Mouse (Mus musculus) embryonic stem cell, embryonic (primary cell): ENCODE measurements around the gene Synj2.

ENCODE experiments used
- CTCF ChIA-PET, 4 experiments: fragments of 300-600 bp in 2 of 4; fragments of 350-600 bp in 2 of 4; sonication (Branson Sonifier 250); formaldehyde crosslinking; loops; one replicate each; lab custom pipeline; 2022; ENCODE audit warnings: inconsistent platforms in 2 of 4; lab: Charles Lee
- POLR2A ChIA-PET, 4 experiments: fragments of 300-600 bp in 2 of 4; fragments of 350-600 bp in 2 of 4; sonication (Branson Sonifier 250); formaldehyde crosslinking; loops; one replicate each; lab custom pipeline; 2022; ENCODE audit warnings: antibody characterized with exemption in 4 of 4, inconsistent platforms in 1 of 4; lab: Charles Lee

Gene Synj2

GRCm38 (mm10) chr17:5957097-5957496, 16.0 kb downstream of the Synj2 start:
- POLR2A ChIA-PET: interaction anchor here in 2 of 4 experiments (0.9 to 1.8 kb wide), 3 partner anchors 9 to 22 kb away, joined by 4 to 5 read pairs (median 5); no protein-coding TSS in a partner anchor
- CTCF ChIA-PET: interaction anchor here in 1 of 4 experiments (0.9 kb wide), 1 partner anchor 162 kb away, joined by 3 read pairs; no protein-coding TSS in a partner anchor

- ChIA-PET CTCF (interaction anchor here in 1 of 4 experiments (0.6 to 1.0 kb wide), 2 partner anchors 18 to 67 kb away, joined by 3 read pairs; no protein-coding TSS in a partner anchor), POLR2A (interaction anchor here in 3 of 4 experiments (0.6 to 2.0 kb wide), 10 partner anchors 8 to 200 kb away, joined by 3 to 11 read pairs (median 4); partner anchors contain the start of genes Gtf2h5 (in 1 of the 3) and Serac1 (in 1 of the 3))
Measured at GRCm38 (mm10) chr17:5958229-5958628, 17.1 kb downstream of the Synj2 start.

GRCm38 (mm10) chr17:5958636-5959035, 17.6 kb downstream of the Synj2 start:
- CTCF ChIA-PET: interaction anchor here in 1 of 4 experiments (0.6 to 1.5 kb wide), 3 partner anchors 18 to 68 kb away, joined by 3 to 4 read pairs (median 3); no protein-coding TSS in a partner anchor

DNA sequence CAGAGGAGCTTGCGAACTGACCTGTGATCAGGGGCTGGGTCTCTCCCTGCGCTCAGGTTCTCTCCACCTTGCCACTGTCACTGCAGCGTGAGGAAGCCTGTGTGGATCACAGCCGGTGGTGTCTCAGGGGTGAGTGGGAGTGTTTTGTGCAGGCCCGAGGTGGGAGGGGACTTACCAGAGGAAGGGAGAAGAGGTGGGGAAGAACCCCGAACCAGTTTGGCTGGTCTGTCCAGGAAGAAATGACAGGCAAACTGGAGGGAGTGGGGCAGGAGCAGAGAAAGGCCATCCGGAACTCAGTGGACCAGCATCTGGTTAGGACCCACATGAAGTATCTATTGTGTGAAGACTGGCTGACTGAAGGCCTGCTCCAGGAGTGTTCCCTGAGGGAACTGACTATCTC, 18.0 kb downstream of the Synj2 start:
- CTCF ChIA-PET: interaction anchor here in 1 of 4 experiments (1.0 to 1.5 kb wide), 2 partner anchors 19 to 68 kb away, joined by 3 to 4 read pairs; no protein-coding TSS in a partner anchor
- POLR2A ChIA-PET: interaction anchor here in 3 of 4 experiments (1.0 to 2.0 kb wide), 8 partner anchors 10 to 120 kb away, joined by 3 to 11 read pairs (median 4); partner anchors contain the start of genes Gtf2h5 (in 1 of the 3) and Serac1 (in 1 of the 3)

More at GRCm38 (mm10) chr17:5958636-5959035, 17.6 kb downstream of the Synj2 start:
- POLR2A ChIA-PET: interaction anchor here in 3 of 4 experiments (0.6 to 2.0 kb wide), 10 partner anchors 9 to 200 kb away, joined by 3 to 11 read pairs (median 4); partner anchors contain the start of genes Gtf2h5 (in 1 of the 3) and Serac1 (in 1 of the 3)

DNA sequence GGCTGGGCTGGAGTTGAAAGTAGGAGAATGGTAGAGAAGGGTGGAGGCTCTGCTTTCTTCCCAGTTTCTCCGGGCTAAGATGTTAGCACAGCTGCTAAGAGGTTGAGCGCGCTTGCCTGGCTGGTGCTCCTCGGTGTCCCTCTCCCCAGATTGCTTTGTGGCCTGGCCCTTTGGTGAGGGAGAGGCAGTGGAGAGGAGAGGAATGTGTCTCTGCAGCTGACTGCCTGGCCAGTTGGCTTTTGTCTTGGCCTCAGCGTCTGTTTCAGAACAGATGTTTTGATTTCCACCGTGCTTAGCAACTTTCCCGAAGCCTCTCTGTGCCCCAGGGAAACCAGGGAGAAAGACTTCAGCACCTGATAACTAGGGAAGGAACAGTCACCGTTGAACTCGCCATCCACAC, 18.7 kb downstream of the Synj2 start:
- POLR2A ChIA-PET: interaction anchor here in 2 of 4 experiments (1.0 to 2.0 kb wide), 4 partner anchors 9 to 24 kb away, joined by 3 to 11 read pairs (median 3); no protein-coding TSS in a partner anchor
- CTCF ChIA-PET: interaction anchor here in 1 of 4 experiments (1.5 kb wide), 1 partner anchor 18 kb away, joined by 4 read pairs; no protein-coding TSS in a partner anchor

GRCm38 (mm10) chr17:5963766-5964165, 22.7 kb downstream of the Synj2 start:
- POLR2A ChIA-PET: interaction anchor here in 2 of 4 experiments (1.0 to 1.1 kb wide), 2 partner anchors 12 kb away, joined by 3 read pairs; no protein-coding TSS in a partner anchor
- CTCF ChIA-PET: no interaction called here

DNA sequence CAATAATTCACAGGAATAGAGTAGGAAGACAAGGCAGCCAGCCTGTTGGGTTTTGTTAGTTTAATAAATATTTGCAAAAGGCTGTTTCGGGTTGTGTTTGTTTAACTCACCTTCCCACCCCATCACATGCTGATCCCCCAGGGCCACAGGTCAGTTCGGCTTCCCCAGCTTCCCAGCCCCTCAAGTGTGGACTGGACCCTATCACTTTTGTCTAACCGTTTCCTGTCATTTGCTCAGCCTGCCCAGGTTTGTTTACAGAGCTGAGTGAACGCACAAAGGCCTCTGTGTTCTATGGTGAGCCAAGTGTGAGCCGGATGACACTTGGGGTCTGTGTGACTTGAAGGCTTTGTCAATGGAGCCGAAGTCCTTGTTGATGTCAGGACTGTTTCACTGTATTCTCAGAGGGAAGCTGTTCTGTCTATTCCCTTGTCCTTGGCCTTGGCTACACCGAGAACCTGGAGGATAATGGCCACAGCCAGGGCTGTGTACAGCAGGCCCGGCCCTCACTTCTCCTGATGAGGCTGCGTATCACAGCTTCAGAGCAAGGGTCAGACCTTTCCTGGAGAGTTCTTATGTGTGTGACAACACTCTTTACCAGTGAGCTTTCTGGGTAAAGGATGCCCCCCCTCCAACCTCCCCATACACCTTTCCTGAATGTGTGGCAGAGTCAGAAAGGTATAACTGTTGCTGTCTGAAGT, 24.2 kb downstream of the Synj2 start:
- CTCF ChIA-PET: interaction anchor here in 1 of 4 experiments (0.6 kb wide), 1 partner anchor 250 kb away, joined by 3 read pairs; no protein-coding TSS in a partner anchor

DNA sequence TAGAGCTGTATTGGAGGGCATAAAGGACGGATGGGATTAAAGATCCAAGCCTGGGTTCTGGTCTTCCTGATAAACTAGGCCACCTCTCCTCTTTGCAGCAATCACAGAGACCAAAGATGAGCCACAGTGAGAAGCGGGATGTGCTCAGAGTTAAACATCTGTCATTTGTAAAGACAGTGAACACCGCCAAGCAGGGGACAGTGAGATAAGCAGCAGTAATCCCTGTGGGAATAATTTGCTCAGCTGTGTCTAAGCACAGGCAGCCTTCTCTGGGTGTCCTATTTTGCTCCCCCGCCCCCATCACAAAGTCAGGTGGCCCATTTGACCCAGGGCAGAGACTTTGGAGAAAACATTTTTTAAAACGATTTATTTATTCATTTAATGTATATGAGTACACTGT, 25.6 kb downstream of the Synj2 start:
- ChIA-PET POLR2A (interaction anchor here in 3 of 4 experiments (0.8 to 1.7 kb wide), 3 partner anchors 9 to 113 kb away, joined by 3 to 5 read pairs (median 4); partner anchors contain the start of genes Gtf2h5 (in 1 of the 3) and Serac1 (in 1 of the 3)), CTCF (interaction anchor here in 1 of 4 experiments (0.7 to 1.1 kb wide), 2 partner anchors 9 to 12 kb away, joined by 3 read pairs; no protein-coding TSS in a partner anchor)

More for the DNA sequence above, 24.2 kb downstream of the Synj2 start:
- POLR2A ChIA-PET: interaction anchor here in 1 of 4 experiments (0.6 to 1.7 kb wide), 3 partner anchors 8 to 1521 kb away, joined by 5 read pairs; no protein-coding TSS in a partner anchor

- POLR2A ChIA-PET: interaction anchor here in 2 of 4 experiments (0.7 to 2.9 kb wide), 9 partner anchors 8 to 129 kb away, joined by 3 to 14 read pairs (median 3); partner anchors contain the start of genes Gtf2h5 (in 1 of the 2) and Serac1 (in 1 of the 2)
- CTCF ChIA-PET: interaction anchor here in 2 of 4 experiments (1.1 to 1.2 kb wide), 2 partner anchors 34 to 37 kb away, joined by 3 read pairs; no protein-coding TSS in a partner anchor
Measured at GRCm38 (mm10) chr17:5968562-5968961, 27.5 kb downstream of the Synj2 start.

DNA sequence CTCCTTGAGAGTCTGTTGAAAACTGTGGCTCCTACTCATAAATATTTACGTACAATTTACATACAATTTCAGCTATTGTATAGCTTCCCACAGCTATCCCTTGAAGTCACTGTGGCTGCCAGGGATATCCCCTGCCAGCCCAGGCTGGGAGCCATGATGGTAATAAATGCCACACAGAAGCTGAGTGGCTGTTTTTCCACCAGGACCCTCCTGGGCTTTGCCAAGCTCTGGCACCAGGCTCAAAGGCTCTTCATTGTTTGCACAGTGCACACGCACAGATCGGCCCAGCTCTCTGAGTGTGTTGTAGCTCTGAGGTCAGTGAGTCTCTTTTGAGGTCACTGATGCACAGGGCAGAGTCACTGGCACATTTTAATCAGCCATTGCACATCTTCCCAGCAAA, 28.2 kb downstream of the Synj2 start:
- ChIA-PET POLR2A (interaction anchor here in 2 of 4 experiments (0.7 to 2.9 kb wide), 10 partner anchors 8 to 129 kb away, joined by 3 to 14 read pairs (median 3); partner anchors contain the start of genes Gtf2h5 (in 1 of the 2) and Serac1 (in 1 of the 2)), CTCF (interaction anchor here in 2 of 4 experiments (1.1 to 1.2 kb wide), 2 partner anchors 34 to 36 kb away, joined by 3 read pairs; no protein-coding TSS in a partner anchor)

- ChIA-PET POLR2A (interaction anchor here in 2 of 4 experiments (0.6 to 2.9 kb wide), 3 partner anchors 8 to 445 kb away, joined by 4 to 10 read pairs (median 4); no protein-coding TSS in a partner anchor), CTCF (no interaction called here)
Measured at GRCm38 (mm10) chr17:5970298-5970821, 29.3 kb downstream of the Synj2 start.

GRCm38 (mm10) chr17:5973536-5973935, 32.5 kb downstream of the Synj2 start:
- POLR2A ChIA-PET: interaction anchor here in 3 of 4 experiments (0.7 to 1.1 kb wide), 5 partner anchors 11 to 168 kb away, joined by 3 to 5 read pairs (median 3); no protein-coding TSS in a partner anchor
- CTCF ChIA-PET: interaction anchor here in 1 of 4 experiments (0.6 to 0.9 kb wide), 4 partner anchors 32 to 564 kb away, joined by 3 to 8 read pairs (median 3); no protein-coding TSS in a partner anchor

- CTCF ChIA-PET: interaction anchor here in 3 of 4 experiments (1.0 to 1.6 kb wide), 6 partner anchors 9 to 546 kb away, joined by 3 to 5 read pairs (median 4); no protein-coding TSS in a partner anchor
Measured at GRCm38 (mm10) chr17:5975099-5975977, 34.3 kb downstream of the Synj2 start.

GRCm38 (mm10) chr17:5976221-5977055, 35.4 kb downstream of the Synj2 start:
- ChIA-PET CTCF (interaction anchor here in 2 of 4 experiments (1.1 to 1.9 kb wide), 7 partner anchors 8 to 547 kb away, joined by 3 to 7 read pairs (median 5); no protein-coding TSS in a partner anchor), POLR2A (interaction anchor here (0.6 to 4.8 kb wide), 20 partner anchors 8 to 103 kb away, joined by 3 to 38 read pairs (median 4); partner anchors contain the start of genes Gtf2h5 (in 1 of the 4), Serac1 (in 1 of the 4) and Synj2 (in 1 of the 4))

More at GRCm38 (mm10) chr17:5975099-5975977, 34.3 kb downstream of the Synj2 start:
- POLR2A ChIA-PET: interaction anchor here (0.6 to 4.8 kb wide), 23 partner anchors 9 to 104 kb away, joined by 3 to 38 read pairs (median 4); partner anchors contain the start of genes Gtf2h5 (in 3 of the 4), Serac1 (in 3 of the 4) and Synj2 (in 1 of the 4)
